Mouse (Mus musculus) right cerebral cortex, postnatal 25 days (tissue): ENCODE data around the gene Tnp2.
"Not testable (repeated sequence)": the region's sequence is repeated elsewhere in the genome, so short reads cannot be mapped to it uniquely, and the experiment has no call there.

Experiments
- DNase-seq: peaks from one replicate; pipeline ENCODE4 v3.0.0; 2022

Tnp2 gene

DNA sequence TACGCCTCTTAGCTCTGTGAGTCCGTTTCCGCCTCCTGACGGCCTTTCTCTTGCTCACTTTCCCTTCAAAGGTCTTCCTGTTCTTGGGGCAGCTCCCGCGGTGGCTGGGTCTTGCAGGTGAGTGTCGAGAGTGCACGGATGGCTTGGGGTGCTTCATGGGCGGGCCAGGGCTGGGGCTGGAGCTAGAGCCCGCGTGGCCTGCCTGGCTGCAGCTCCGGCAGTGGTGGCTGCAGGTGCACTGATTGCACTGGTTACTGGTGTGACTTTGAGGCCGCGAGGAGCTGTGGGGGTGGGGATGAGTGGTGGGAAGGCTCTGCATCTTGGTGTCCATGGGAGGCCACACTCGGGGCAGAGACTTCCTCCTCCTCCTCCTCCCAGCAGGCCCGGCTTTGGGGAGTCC lies at the start of gene Tnp2:
TSS of gene Tnp2 (minus strand) at position 390 of the 400 bp plus-strand sequence.
- no peak for DNase-seq

DNA sequence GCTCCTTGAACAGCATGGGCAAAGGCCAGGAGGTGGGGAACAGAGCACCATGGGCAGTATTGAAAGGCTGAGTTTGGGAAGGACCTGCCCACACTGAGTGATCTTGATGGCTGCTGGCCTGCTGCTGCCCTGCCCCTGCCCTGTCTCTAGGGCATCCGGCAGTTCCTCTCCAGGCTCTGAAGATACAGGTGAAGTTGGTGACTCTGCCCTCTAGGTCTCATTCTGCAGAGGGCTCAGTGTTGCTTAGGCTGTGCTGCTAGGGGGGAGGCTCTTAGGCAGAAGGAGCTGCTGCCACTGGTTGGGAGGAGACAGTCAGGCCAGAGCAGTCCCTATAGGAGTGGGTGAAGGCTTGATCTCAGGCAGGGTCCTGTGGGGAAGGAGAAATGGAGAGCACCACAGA lies 49.4 kb upstream of the Tnp2 start:
- DNase-seq = no peak

DNA sequence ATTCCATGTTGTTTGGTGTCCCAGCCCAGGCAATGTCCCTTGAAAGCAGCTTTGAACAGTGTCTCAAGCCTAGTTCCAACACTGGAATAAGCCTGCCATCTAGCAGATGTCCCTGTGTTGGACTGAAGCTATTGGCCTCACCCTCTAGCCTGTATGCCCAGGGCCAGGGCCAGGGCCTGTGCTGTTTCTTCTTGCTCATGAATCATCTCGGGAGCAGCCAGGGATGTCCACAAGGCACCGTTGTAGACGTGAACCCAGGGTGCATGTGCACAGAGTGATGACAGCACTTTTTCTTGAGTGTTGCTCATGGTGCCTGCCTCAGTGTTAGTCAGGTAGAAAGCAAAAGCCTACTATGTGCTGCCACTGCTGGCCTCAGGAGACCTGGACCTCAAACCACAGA lies 48.8 kb upstream of the Tnp2 start:
- DNase-seq = no peak

DNA sequence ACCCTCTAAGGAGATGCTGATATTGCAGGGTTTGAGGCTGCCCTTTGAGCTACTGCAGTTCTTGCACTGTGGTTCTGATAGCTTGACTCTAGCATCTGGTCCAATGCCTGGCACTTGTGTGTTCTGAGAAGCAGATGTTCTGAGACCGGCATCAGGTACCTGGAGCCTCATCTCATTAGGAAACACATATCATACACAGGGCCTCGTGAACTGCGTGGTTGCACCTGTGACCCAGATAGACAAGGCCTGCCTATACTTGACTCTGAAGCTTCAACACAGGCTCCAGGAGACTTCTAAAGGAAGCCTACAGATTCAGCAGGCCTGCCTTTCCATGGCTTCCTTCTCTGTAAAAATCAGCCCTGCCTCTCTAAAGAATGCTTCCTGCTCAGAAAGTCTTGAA lies 47.9 kb upstream of the Tnp2 start:
- DNase-seq = no peak

DNA sequence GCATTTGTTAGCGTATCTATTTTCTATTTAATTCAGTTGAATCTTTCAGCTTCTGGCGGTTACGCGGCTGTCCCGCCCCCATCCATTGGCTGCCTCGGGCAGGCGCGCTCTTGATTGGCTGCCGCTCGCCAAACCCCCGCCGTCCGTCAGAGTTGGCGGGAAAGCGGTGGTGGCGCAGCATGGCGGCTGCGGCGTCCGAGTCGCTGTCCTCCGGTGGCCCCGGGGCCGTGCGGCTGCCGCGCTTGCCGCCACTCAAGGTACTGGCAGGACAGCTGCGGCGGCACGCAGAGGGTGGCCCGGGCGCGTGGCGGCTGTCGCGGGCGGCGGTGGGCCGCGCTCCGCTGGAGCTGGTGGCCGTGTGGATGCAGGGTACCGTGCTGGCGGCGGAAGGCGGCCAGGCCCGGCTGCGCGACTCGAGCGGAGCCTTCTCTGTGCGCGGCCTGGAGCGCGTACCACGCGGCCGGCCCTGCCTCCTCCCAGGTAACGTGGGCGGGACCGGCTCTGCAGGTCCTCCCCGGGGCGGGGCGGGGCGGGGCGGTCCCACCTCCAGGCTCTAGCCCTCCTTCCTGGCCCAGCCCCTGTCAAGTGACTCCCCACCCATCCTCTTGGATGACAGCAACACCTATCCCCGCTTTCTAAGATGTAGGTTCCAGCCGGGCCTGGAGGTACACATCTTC lies 46.6 kb upstream of the Tnp2 start, which contains the start of gene Rmi2:
TSS of gene Rmi2 (plus strand) at position 149 of the 677 bp plus-strand sequence.
- peak; percentile 86 for DNase-seq

- no peak for DNase-seq
Measured at GRCm38 (mm10) chr16:10834542-10834910, 46.1 kb upstream of the Tnp2 start.

GRCm38 (mm10) chr16:10828461-10828805 lies 40.0 kb upstream of the Tnp2 start:
- no peak for DNase-seq

- no peak for DNase-seq
Measured at GRCm38 (mm10) chr16:10827766-10828460, 39.5 kb upstream of the Tnp2 start.

- no peak for DNase-seq
Measured at GRCm38 (mm10) chr16:10827269-10827668, 38.8 kb upstream of the Tnp2 start.

DNA sequence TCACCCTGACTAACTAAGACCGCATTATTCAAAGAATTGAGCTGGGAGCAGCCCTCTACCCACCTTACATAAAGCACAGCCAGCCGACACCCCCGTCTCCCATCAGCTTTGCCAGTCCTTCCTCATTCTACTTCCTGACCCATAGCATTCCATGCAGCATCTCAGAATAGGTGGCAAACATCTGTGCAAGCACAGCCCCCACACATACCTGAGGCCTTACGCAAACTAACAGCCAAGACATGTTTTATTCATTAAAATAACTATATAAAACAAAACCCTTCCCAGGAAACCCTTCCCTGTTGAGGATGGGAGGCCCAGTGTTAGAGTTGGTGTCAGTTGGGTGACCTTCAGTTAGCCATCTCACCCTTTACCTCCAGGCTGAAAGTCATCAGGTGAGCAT lies 37.4 kb upstream of the Tnp2 start:
- no peak for DNase-seq

DNA sequence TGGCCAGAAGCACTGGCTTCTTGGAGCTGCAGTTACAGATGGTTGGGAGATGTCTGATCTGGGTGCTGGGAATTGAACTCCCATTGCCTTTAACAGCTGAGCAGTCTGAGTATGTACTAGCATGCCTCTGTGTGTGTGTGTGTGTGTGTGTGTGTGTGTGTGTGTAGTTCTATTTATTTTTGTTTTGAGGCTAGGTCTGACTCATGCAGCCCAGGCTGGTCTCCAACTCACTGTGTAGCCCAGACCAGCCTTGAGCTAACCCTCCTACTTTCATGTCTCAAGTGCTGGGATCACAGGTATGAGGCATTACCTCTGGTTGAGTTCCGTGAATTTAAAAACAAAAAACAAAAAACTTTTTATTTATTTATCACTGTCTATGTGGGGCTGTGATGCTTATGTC lies 36.1 kb upstream of the Tnp2 start:
- DNase-seq = no peak

GRCm38 (mm10) chr16:10821387-10821786 lies 32.9 kb upstream of the Tnp2 start:
- no peak for DNase-seq

DNA sequence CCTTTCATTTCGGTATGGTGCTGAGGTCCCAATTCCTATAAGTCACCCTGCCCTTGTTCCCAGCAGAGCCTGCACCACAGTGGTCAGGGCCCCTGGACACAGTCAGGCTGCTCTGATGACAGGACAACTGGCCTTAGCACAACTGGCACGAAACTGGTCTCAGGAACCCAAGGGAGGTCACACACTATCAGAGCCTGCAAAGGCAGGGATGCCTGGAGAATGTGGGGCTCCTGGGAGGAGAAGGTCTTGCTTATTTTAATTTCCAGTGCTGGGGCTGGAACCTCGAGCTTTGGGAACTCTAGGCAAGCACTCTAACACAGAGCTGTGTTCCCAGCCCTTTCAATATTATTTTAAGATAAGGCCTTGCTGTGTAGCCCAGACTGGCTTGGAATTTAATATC lies 31.5 kb upstream of the Tnp2 start:
- no peak for DNase-seq

GRCm38 (mm10) chr16:10818579-10819135 lies 30.2 kb upstream of the Tnp2 start:
- no peak for DNase-seq

- no peak for DNase-seq
Measured at GRCm38 (mm10) chr16:10814864-10815263, 26.4 kb upstream of the Tnp2 start.

- DNase-seq = no peak
Measured at GRCm38 (mm10) chr16:10813726-10814125, 25.3 kb upstream of the Tnp2 start.

DNA sequence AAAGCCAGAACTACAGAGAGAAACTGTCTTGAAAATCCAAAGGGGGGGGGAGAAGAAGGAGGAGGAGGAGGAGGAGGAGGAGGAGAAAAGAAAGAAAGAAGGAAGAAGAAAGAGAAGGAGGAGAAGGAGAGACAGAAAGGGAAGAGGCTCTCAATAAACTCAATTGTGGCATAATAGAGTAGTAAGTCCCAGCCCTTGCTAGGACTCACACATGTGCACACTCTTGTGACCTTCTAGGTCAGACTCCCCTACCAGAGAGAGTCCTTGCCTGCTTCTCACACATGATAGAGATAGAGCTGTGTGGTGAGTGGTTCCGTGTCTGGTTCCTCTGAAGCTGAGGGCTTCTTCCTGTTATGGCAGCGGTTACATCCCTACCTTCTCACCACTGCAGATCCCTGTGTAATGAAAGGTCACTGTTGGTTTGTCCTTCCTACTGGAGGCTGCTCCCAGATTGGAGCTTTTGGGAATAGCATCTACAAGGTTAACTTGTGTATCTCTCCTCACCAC lies 24.5 kb upstream of the Tnp2 start, which contains the start of gene Gm11172:
TSS of gene Gm11172 (plus strand) at position 51 of the 507 bp plus-strand sequence.
- DNase-seq = no peak

- DNase-seq = no peak
Measured at GRCm38 (mm10) chr16:10810376-10810775, 21.9 kb upstream of the Tnp2 start.

DNA sequence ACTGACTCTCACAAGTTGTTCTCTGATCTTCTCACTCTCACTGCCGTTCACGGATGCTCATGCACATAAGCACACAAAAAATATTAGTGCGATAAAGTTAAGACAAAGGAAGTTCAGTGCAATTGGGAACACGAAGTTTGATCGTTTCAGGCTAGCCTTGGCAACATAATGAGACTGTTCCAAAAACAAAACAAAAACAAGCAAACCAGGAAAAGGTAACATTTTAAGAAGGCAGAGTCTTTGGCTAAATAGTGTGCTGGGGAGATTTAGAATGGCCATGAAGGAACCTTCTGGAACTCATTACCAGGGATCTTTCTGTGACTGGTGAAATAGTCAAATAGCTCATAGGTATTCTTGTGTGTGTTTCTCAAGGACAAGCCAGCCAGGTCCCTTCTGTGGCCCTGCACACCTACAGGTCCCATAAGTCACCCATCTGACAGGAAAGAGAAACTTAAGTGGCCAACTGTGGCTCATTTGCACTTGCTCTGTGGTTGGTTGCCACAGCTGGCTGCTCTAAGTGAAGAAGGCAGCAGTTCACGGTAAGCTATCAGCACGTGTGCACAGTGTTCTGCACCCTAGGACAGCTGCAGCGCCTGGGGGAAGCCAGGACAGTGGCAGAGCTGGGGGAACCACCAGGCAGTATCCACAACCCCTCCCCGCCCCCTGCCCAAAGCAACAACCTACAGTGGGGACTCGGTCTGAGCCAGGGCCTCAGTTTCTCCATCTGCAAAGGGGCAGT lies 17.5 kb upstream of the Tnp2 start, which contains the start of gene Prm1:
TSS of gene Prm1 (minus strand) at position 51 of the 739 bp plus-strand sequence.
- DNase-seq = no peak

DNA sequence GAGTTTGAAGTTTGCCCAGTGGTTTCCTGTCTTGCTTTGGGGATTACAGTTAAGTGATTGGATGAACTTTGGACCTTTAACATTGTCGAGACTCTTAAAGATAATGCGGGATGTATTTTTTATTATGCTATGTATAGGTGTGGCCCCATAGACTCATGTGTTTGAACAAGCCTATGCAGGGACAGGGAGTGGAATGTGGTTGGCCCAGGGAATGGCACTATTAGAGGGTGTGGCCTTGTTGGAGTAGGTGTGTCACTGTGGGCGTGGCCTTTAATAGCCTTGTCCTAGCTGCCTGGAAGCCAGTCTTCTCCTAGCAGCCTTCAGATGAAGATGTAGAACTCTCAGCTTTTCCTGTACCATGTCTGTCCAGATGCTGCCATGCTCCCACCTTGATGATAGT lies 14.0 kb upstream of the Tnp2 start:
- not testable (repeated sequence) for DNase-seq

DNA sequence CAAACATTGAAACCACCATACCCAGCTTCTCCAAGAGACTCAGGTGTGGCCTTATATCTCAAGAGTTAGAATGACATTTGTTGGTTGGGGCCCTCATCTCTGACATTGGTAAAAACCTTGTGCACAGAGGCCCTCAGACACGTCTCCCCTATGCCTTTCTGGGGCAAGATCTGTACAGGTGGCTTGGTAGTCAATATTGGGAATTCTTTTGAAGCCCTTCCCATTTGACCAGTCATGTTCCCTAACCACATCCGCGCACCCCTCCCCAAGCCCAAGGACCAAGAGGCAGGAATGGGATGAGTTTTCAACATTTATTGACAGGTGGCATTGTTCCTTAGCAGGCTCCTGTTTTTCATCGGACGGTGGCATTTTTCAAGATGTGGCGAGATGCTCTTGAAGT lies 7.6 kb upstream of the Tnp2 start, which contains the start of gene Prm2:
TSS of gene Prm2 (minus strand) at position 101 of the 400 bp plus-strand sequence.
- no peak for DNase-seq

- no peak for DNase-seq
Measured at GRCm38 (mm10) chr16:10790702-10791101, 2.2 kb upstream of the Tnp2 start, which contains the start of gene Prm3. Gene Prm3, minus strand, starts transcription at chr16:10790914.

DNA sequence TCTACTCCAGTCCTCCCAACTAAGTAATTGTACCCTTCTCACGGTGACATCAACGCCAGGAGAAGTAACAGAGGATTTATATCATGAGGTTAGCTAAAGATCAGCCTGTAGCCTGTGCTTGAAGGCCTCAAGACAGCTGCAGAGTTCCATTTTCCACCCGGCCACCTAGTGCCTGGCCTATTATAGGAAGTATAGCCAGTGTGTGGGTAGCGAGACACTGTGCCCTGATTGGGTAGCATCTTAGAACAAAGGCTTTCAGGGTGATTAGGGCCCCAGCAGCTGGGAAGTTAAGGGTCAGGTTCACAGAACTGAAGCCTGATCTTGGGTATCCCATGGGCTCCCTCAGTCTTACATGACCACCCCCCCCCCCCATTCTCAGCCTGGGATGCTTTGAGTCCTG lies 406 bp upstream of the Tnp2 start:
- DNase-seq = no peak
